Mouse (Mus musculus) heart, adult 9 months (tissue): ENCODE measurements at regions not wholly inside any gene's neighbourhood (a gene's known extent, or its start where the extent isn't known, plus 50 kb on each side); places are given as distances from the start of the nearest gene placed in this dataset.

Source experiments
- DNase-seq, 2 experiments: peaks; one replicate each; pipeline ENCODE4 v3.0.0; 2022; ENCODE audit warnings: low spot score in 2 of 2

DNA sequence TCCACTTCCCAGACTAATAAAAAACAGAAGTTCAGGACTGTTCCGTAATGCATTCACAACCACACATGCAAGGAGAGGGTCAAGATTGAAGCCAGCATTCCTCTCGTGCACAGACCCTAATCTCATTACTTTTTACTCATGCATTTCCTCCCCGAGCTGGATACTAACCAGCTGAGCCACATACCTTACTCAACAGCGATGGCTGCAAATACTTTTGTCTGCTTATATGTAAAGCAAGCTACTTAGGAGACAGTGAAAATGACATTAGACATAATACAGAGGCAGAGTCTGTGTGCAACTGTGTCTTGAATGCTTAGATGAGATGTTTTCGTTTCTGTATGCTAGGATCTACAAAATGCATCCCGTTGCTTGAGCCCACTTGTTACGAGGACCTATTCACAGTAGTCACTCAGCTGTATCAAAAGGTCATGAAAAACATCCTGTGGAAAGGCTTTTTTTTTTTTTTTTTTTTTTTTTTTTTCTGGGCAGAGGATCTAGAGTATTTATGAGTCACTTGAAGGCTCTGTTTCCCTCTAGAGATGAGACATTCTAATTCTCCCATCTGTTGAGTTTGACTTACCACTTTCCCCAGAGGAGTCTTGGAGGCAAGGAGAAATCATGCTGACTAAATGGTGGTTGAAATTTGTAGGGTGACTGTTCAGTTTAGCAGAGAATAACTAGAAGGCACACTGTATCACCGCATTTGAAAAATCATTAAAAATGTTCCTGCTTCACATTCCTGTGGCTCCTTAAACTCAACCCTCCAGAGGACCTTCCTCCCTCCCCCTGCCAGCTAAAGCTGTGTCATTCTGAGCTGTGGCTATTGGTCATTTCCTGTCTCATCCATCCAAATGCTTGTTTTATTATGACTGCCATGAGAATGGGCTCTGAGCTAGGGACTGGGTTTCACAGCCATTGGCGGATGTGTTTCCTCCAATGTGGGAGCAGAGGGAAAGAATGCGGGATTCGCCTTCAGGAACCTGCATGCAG is 1364.1 kb upstream of the A1bg start:
- peak; percentile 58 to 66 for DNase-seq

DNA sequence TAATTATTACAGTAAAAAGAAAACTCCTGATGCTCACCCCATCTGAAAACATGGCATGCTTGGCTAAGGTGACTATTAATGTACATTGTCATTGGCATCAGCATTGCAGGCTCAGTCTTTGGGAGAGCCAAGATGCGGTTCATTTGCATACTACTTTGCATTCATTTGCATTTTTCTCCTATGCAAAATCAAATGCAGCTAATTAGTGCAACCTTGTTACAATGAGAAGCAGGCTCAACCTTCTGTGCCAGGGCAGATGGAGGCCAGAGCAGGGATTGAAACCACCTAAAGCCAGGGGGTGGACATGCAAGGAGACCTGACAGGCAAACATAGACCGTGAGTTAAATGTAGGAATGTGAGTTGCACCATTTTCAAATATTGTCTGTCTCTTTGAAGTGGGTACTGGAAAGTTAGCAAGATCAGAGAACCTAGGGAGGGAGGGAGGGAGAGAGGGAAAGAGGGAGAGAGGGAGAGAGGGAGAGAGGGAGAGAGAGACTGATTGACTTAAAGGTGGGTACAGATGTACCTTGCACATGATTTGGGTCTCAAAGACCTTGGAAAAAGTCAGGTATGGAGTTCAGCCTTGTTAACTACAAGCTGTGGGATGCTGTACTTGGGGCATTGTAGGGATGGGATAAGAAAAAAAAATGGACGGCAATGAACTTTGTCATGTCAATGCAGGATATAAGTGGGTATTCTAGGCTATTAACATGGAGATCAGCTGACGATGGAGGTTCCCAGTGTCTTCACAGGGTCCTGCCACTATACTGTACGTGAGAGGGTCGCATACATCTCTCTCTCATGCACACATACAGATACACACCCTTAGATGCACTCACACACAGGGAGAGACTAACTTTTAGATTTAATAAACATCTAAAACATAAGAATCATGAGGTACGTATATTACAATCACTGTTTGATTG is 1362.1 kb upstream of the A1bg start:
- DNase-seq = no peak

DNA sequence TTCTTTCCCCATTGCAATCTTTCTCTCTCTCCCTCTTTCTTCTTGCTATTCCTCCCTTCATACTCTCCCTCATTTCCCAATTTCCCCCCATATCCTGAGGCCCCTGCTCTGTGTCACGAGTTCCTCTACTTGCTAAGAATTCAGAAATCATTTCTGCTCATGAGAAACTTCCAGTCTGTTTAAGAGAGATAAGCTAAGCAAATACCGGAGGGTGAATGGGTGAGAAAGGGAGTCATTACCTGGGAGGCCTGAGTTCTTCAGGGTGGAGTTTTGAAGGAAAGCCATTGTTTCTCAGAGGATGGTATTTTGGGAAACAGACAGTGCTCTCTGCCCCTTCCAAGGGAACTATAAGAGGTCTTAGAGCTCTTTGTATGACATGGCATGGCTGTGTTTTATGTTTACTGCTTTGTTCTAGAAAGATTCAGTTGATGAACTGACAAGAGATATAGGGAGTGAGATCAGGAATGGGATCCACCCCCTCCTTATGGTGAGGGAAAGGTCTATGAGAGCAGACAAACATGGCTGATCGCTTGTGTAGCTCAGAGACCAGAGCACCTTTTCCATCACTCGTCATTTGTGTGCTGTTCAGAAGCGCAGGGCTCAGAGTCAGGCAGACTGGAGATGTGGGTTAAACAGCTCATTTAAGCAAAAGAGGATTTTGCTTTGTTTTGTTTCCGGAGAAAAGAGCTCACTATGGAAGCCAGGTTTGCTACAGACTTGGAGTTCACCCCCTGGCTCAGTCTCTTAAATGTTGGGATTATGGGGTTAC is 1361.0 kb upstream of the A1bg start:
- DNase-seq = no peak

DNA sequence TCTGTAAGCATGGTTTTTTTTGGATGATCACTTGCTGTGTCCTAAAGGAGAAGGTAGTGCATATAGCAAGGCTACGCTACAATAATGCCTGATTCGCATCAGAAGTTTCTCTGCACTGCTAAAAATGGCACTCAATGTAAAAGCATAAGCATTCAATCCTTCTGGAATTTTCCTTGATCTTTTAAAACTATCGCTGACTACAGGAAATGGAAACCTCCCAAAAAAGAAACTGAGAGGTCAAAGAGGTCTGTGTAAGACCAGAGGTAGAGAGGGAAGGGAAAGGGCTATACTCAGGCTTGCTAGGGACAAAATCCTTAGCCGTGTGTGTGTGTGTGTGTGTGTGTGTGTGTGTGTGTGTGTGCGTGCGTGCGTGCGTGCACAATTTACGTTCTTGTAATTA is 1359.8 kb upstream of the A1bg start:
- DNase-seq = no peak

DNA sequence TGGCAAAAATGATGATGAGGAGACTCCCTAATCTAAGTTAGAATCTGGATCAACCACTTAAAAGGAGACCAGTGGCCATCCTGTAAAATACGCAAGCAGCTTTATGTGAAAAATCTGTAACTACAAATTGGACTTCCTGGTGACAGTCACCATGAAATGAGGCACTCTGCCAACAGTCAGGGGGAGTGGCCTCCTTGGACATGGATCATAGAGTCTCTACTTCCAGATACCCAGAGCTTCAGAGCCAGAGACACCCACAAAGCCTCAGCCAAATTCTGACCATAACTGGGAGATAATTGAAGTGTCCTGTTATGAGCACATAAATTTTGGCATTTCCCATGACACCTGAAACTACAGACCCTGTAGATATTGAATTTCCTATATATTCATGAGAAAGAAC is 1359.3 kb upstream of the A1bg start:
- DNase-seq = no peak

DNA sequence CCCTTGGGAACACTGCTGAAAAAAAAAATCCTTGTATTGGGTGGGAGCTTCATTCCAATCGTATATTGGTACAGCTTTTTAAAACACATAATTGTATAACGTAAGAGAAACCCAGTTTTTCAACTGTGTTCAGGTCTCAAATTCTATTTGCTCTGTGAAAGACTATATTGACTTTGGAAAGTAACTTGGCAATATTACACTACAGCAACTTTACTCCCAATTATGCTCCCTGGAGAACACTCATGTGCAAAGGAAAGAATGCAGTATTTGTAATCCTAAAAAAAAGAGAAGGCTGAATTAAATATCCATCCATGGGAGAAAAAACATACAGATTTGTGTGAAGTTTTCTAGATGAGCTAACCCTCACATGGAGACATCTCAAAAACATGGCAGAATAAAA is 1356.7 kb upstream of the A1bg start:
- no peak for DNase-seq

DNA sequence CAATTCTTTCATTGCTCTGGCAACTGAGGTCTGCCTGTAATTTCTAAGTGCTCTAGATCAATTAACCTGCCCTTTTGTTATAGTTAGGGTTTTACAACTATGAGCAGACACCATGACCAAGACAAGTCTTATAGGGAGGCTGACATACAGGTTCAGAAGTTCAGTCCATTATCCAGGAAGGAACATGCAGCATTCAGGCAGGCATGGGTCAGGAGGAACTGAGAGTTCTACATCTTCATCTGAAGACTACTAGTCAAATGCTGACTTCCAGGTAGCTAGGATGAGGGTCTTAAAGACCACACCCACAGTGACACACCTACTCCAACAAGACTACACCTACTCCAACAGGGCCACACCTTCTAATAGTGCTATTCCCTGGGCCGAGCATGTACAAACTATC is 1352.0 kb upstream of the A1bg start:
- DNase-seq = no peak

DNA sequence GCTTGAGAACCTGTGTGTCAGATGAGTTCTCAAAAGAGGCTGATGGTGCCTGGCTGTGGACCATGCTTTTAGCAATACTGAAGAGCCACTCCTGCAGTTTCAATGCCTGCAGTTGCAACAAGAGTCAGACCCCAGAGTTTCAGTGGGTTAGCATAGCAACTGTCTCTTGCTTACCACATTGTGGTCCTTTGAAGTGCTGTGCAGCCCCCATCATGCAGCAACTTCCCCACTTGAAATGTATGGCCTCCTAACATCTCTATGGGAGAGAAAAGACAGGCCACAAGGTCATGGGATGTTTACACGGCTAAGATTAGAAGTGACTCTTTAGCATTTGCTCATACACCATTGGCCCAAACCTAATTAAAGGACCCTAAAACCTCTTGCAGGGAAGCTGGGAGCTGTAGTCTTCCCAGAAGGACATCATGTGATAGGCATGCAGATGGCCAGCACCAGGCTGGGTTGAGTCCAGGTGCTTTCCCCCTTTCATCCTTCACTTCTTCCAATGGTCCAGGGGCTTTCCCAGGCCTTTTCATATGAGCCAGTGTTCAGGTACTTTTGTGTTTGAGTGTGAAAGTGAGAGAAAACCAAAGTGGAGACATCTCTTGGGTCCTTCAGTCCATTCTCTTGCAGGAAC is 1351.2 kb upstream of the A1bg start:
- no peak for DNase-seq

DNA sequence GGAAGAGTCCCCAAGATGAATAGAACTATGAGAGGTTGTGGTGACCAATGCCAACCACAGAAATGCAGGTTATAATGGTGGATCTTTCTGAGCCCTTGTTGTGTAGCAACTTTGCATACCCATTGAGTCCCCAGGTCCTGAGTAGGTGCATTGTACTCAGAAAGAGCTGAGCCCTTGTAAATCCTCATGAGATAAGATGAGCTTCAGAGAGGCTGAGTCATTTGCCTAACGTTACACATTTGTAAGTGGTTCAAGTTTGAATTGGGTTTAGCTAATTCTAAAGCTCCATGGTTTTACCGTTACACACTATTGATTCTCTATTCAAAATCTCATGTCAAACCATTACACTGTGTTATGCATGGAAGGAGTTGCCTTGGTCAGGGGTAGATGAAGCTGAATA is 1349.9 kb upstream of the A1bg start:
- no peak for DNase-seq

DNA sequence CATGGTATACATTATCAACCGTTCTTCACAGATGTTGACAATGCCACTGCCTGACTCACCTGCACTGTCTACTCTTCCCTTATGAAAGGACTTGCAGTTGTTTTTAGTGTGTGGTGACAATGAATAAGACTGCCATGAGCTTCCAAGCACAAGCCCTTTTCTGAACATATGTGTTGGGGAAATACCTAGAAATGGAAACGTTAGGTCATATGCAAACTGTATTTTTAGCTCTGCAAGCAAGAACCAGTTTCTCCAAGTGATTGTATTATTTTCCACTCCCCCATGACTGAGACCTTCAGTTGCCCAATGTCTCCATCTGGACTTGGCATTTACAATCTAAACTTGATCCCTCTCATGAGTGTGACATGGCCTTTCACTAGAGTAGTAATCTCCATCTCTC is 1348.6 kb upstream of the A1bg start:
- DNase-seq = no peak

DNA sequence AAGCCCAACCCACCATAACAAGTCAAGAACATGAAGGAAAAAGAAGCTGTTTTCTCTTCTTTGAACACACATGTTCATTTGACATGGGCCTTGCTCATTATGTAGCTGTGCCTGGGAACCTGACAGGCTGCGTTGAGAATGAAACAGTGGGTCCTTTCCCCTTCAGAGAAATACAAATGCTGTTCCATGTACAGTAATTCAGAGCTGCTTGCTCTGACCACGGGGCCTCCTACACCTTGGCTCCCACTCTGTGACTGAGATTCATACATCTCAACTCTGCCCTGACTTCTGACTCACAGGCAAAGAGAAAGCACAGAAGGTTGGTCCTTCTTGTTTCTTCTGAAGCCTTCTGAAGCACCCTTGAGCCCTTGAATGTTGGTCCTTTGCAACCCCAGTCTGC is 1345.4 kb upstream of the A1bg start:
- DNase-seq = no peak

DNA sequence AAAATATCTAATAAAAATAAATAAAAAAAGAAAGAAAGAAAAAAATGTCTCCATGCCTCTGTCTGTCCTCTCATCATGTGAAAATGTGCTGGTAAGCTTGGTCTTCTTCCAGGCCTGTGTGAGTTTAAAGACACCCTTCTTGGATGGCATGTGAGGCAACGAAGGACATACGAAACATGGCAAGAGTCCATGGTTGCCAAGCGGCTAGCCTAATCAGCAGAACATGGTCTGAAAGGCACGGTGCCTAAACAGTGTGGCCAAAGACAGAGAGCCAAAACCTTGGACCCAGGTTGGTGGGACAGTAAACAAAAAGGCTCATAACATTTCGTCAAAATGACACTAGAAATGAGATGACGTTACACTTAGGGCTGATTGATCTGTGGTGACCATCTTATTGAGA is 1344.7 kb upstream of the A1bg start:
- peak in 1 of 2 experiments; percentile 36 for DNase-seq

DNA sequence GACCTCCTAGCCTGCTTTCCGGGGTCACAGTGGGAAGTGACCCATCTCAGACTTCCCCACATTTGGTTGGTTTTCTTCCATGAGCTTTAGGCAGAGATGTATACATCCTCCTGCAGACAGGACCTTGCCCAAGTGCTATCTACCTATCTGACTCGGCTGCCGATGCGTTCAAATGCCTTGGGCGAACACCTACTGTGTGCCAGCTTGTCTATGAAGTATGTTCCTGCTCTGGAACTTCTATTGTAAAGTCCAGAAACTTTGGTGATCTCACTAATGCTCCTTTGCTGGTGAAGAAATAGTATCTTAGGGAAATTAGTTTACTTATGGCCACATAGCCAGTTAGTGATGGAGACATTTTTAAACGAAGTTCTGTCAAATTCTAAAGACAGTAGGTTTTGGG is 1343.2 kb upstream of the A1bg start:
- no peak for DNase-seq

DNA sequence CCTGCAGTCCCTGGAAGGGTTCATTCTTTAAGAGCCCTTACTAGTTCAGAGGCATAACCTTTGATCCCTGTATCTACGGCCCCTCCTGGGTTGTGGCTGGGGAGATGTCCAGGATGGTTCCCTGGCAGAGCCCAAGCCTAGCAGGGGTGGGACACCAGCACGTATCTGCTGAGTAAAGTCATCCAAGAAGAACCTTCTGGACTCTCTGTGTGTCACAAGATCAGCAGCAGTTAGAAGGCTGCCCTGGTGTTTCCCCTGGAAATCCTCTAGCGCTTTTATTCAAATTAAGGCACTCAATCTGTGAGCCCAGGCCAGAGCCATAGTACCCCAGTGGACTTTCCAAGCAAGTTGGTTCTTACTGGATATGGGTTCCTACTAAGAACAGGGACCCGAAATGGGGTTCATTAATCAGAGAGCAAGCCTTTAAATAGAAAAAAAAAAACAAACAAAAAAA is 1342.7 kb upstream of the A1bg start:
- DNase-seq = no peak

DNA sequence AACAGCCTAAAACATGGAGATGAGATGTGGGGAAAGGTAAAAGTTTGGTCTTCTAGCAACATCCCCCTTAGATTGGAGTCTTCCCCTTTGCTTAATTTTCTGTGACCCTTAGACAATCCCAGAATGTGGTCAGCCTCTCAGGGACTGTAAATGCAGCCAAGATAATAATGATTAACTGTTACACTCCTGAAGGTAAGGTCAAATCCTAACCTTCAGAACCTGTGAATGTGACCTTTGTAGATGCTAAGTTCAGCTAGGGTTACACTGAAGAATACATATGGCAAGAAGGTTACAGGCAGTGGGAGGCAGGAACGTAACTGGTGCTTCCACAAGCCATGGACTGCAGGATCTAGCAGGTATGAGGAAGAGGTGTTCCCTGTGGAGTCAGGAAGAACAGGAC is 1342.2 kb upstream of the A1bg start:
- no peak for DNase-seq

DNA sequence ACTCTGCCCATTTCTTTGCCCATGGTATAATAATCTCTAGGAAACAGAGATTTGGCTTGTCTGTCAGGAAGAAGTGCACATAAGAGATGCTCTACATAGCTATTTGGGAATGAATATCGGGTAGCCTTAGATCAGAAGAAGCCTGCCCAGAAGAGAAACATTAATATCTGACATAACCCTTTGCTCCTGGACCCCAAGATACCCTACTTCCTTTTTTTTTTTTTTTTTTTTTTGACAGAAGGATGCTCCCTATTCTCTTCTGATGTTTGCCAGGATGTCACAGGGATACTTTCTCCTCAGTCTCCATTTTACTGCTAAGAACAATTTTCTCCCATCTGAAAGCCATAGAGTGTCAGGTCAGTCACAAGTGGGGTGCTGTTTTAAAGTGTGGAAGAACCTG is 1341.4 kb upstream of the A1bg start:
- DNase-seq = no peak

DNA sequence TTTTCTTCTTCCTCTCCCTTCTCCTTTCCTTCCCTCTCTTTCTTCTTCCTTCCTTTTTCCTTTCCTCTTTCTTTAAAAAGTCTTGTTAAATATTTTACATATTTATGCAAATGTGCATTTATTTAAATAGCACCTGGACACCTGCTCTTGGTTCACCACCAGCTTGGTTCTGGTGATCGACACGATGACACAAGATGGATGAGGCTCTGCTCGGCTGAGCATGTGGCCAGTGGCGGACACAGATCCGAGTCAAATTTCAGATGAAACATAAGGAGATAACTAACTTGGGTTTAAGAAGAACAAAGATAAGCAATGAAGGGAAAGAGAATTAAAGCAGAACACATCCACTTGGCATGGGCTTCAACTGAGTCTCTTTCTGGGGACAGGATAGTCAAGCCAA is 1339.7 kb upstream of the A1bg start:
- DNase-seq = no peak

DNA sequence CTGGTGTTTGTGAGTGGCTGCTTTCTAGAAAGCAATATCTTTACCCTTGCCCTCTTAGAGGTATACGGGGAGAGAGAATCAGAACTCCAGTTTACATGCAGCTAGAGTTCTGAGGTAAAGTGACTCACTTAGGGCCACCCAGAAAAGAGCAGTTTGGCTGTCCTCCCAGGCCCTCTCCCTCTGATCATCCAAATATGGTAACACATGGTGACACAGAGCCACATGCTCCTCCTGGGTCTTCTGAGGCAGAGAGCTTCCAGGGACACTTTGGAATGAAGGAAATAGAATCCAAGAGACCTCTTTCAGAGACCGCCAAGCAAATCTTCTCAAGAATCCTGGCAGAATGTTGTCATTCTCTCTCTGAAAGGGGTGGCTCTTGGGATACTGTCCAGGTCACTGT is 1338.7 kb upstream of the A1bg start:
- DNase-seq = peak; percentile 55 to 70

DNA sequence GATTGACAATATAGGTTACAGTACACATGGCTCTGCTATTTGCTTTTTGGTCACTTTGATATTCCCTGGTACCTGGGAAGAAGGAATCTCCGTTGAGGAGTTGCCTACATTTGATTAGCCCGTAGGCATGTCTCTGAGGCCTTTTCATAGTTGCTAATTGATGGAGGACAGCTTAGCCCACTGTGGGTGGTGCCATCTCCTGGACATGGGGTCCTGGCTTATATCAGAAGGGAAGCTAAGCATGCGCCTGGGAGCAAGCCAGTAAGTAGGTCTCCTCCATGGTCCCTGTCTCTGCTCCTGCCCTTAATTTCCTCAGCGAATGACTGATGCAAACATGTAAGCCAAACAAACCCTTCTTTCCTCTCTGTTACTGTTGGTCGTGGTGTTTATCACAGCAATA is 1335.8 kb upstream of the A1bg start:
- no peak for DNase-seq

DNA sequence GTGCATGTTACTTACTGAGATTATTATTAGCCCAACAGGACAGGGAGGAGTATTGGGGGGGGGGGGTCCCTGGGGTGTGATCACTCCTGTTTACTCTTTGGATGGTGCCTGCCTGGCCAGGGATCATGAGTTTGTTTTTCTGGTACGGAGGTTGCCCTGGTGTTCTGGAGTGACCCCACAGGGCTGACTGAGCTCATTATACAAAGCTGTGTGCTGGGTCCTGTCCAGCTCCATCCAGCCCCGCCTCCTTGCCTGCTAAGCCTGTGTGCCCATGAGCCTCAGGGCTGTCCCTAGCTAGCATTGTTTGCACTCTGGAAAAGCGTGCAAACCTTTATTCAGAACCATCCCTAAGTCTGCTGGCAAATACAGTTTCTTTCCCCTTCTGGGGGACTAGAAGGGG is 1335.1 kb upstream of the A1bg start:
- peak; percentile 64 to 74 for DNase-seq

DNA sequence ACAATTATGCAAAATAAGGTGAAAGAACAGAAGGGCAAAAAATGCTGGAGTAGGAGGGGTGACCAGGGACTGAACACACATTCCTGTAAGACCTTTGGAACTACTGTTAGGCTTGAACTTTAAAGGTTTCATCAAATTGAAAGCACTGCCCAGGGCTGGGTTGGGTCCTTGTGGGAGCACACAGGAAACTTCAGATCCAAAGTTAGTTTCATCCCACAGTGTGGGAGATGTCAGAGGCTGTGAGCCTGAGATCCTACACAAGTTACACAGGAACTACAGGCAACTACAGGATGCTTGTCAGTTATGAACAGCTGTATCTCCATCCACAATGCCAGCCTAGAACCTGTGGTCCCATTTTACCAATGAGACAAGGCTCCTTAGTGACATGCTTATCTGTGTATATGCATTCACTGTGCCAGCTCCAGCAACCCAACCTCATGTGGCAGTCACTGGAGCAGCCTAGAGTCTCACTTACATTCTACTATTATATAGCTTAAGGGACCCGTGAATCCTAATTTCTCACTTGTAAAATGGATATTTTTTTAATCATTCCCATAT is 1334.4 kb upstream of the A1bg start:
- DNase-seq = no peak
